Mouse (Mus musculus): ENCODE measurements around the gene Mrpl4. TPM values are rescaled to one million over a fixed set of nuclear protein-coding genes. Genes with fewer than 3 reads are reported as not detected.

Mrpl4 gene
- polyA plus RNA-seq, 1 experiment from 2014 or later: 90.2 TPM

DNA sequence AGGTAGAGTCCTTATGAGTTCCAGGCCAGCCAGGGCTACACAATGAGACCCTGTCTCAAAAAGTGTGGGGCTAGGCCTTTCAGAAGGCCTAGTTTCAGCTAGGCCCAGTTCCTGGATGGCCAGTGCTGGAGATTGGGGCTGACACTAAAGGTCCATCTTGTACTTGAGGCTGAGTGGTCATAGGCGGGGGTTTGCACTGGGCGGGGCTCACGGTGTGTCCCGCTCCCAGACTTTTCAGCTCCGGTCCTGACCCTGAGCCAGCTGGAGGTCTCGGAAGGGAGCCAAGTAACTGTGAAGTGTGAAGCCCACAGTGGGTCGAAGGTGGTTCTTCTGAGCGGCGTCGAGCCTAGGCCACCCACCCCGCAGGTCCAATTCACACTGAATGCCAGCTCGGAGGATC is 24.3 kb downstream of the Mrpl4 start:
- no peak for DNase-seq (ENCODE audit: low spot score)
- Histone ChIP-seq H3K4me3 (ENCODE audit: low read depth, low read length) (no peak overlapping the region), H3K27me3 (ENCODE audit: control insufficient read depth, insufficient read depth, low read length) (no peaks in the 10 kb centered on the region), H3K27ac (replicated peaks) (no peak overlapping the region), H3K4me1 (replicated peaks; ENCODE audit: control insufficient read depth, insufficient read depth) (0 out of 2 replicates have a peak, but pooled peaks cover 3% of the 10 kb centered on the region), H3K9ac (ENCODE audit: low read length) (no peak overlapping the region), H3K36me3 (ENCODE audit: control insufficient read depth, insufficient read depth, low read length) (no peaks in the 10 kb centered on the region), H3K4me2 (replicated peaks; ENCODE audit: low read depth) (no peak overlapping the region), H3K9me3 (ENCODE audit: control insufficient read depth, low read length) (no peaks in the 10 kb centered on the region)
- 62% methylated on average over 12 of the region's 12 CpGs for WGBS
- TF ChIP-seq EP300 (optimal IDR thresholded peaks at IDR 0.05) (no peak), CTCF (IDR thresholded peaks at IDR 0.05; ENCODE audit: low read depth) (no peak)
- ATAC-seq (ENCODE audit: low FRiP score, low TSS enrichment): no peak

DNA sequence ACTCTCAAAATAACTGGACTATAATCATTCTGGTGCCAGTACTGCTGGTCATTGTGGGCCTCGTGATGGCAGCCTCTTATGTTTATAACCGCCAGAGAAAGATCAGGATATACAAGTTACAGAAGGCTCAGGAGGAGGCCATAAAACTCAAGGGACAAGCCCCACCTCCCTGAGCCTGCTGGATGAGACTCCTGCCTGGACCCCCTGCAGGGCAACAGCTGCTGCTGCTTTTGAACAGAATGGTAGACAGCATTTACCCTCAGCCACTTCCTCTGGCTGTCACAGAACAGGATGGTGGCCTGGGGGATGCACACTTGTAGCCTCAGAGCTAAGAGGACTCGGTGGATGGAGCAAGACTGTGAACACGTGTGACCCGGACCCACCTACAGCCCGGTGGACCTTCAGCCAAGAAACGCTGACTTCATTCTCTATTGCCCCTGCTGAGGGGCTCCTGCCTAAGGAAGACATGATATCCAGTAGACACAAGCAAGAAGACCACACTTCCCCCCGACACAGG is 25.3 kb downstream of the Mrpl4 start:
- no peaks in the 10 kb centered on the region for H3K36me3 ChIP-seq (ENCODE audit: control insufficient read depth, insufficient read depth, low read length)
- H3K27ac ChIP-seq (replicated peaks): no peak overlapping the region
- H3K9me3 ChIP-seq (ENCODE audit: control insufficient read depth, low read length): no peaks in the 10 kb centered on the region
- 0 out of 2 replicates have a peak, but pooled peaks cover 3% of the 10 kb centered on the region for H3K4me1 ChIP-seq (replicated peaks; ENCODE audit: control insufficient read depth, insufficient read depth)
- H3K4me3 ChIP-seq (ENCODE audit: low read depth, low read length): no peak overlapping the region
- ATAC-seq (ENCODE audit: low FRiP score, low TSS enrichment) (no peak), DNase-seq (ENCODE audit: low spot score) (no peak)
- H3K9ac ChIP-seq (ENCODE audit: low read length): no peak overlapping the region
- no peak for TF ChIP-seq CTCF (IDR thresholded peaks at IDR 0.05; ENCODE audit: low read depth)
- TF ChIP-seq EP300 (optimal IDR thresholded peaks at IDR 0.05): no peak
- H3K4me2 ChIP-seq (replicated peaks; ENCODE audit: low read depth): no peak overlapping the region
- H3K27me3 ChIP-seq (ENCODE audit: control insufficient read depth, insufficient read depth, low read length): peaks cover 5% of the 10 kb centered on the region; the same call in 1 of the 2 replicates
- 71% methylated on average over 8 of the region's 8 CpGs for WGBS

DNA sequence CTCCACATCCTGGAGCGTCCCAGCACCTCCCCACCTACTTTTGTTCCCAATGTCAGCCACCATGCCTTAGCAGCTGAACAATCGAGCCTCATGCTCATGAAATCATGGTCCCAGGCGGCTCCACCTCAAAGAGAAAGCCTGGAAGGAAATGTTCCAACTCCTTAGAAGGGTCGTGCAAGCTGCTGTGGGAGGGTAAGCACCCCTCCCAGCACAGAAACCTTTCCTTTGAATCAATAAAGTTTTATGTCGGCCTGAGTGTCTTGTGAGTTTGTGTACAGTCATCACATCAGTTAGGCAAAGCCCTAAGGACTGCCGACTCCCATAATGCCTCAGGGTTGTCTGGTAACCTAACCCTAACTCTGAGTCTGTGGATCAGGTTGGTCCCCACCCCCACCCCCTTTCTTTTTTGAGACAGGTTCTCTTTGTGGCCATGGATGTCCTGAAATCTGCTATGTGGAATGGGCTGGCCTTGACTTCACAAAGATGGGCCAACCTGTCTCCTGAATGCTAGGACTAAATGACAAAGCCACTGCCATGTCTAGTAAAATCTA is 26.1 kb downstream of the Mrpl4 start:
- ATAC-seq (ENCODE audit: low FRiP score, low TSS enrichment) (no peak), DNase-seq (ENCODE audit: low spot score) (no peak)
- Histone ChIP-seq H3K4me1 (replicated peaks; ENCODE audit: control insufficient read depth, insufficient read depth) (0 out of 2 replicates have a peak, but pooled peaks cover 3% of the 10 kb centered on the region), H3K4me2 (replicated peaks; ENCODE audit: low read depth) (no peak overlapping the region), H3K27me3 (ENCODE audit: control insufficient read depth, insufficient read depth, low read length) (peaks cover 5% of the 10 kb centered on the region; the same call in 1 of the 2 replicates), H3K27ac (replicated peaks) (no peak overlapping the region), H3K9ac (ENCODE audit: low read length) (no peak overlapping the region), H3K4me3 (ENCODE audit: low read depth, low read length) (no peak overlapping the region), H3K36me3 (ENCODE audit: control insufficient read depth, insufficient read depth, low read length) (no peaks in the 10 kb centered on the region), H3K9me3 (ENCODE audit: control insufficient read depth, low read length) (no peaks in the 10 kb centered on the region)
- TF ChIP-seq EP300 (optimal IDR thresholded peaks at IDR 0.05): no peak
- no peak for TF ChIP-seq CTCF (IDR thresholded peaks at IDR 0.05; ENCODE audit: low read depth)
- whole genome bisulfite sequencing: 68% methylated on average over 6 of the region's 6 CpGs

DNA sequence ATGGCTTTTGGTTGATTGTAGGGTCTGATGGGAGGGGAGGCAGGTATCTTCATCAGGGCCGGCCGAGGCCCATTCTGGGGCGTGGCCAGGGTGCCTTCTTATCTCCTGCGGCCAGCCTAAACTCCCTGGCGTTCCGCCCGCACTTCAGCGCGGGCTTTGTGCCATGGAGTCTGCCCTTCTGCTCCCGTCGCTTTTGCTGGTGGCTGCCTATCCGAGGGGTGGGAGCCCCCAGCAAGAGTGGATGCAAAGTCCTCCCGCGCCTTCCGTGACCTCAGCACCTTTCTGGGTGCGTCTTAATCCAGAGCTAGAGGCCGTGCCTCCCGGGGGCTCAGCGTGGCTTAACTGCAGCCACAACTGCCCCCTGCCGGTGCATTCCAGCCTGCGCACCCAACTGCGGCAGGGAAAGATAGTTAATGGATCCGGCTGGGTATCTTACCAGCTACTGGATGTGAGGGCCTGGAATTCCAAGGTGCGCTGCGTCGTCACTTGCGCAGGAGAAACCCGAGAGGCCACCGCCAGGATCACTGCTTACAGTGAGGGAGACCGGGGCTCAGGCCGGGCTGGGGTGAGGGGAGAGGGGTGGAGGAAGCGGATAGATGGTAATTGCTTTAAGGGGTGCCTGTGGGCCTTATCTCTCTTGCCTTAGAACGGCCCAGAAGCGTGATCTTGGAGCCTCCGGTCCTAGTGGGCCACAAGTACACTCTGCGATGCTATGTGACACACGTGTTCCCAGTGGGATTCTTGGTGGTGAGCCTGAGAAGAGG is 26.9 kb downstream of the Mrpl4 start, which contains the start of gene Icam4:
Gene Icam4, plus strand, starts transcription at position 83 of the 764 bp plus-strand sequence.
- Histone ChIP-seq H3K9ac (ENCODE audit: low read length) (0 out of 2 replicates have a peak within 1 kb of the TSS, but pooled peaks have one; percentile 23), H3K4me1 (replicated peaks; ENCODE audit: control insufficient read depth, insufficient read depth) (0 out of 2 replicates have a peak, but pooled peaks cover 3% of the 10 kb centered on the region), H3K27ac (replicated peaks) (no peak within 1 kb of the TSS), H3K36me3 (ENCODE audit: control insufficient read depth, insufficient read depth, low read length) (no peaks in the 10 kb centered on the region), H3K9me3 (ENCODE audit: control insufficient read depth, low read length) (no peaks in the 10 kb centered on the region), H3K4me2 (replicated peaks; ENCODE audit: low read depth) (peak within 1 kb of the TSS; percentile 86), H3K4me3 (ENCODE audit: low read depth, low read length) (peak within 1 kb of the TSS; percentile 26), H3K27me3 (ENCODE audit: control insufficient read depth, insufficient read depth, low read length) (peaks cover 5% of the 10 kb centered on the region; the same call in 1 of the 2 replicates)
- TF ChIP-seq EP300 (optimal IDR thresholded peaks at IDR 0.05) (no peak), CTCF (IDR thresholded peaks at IDR 0.05; ENCODE audit: low read depth) (peak; percentile 92)
- DNase-seq (ENCODE audit: low spot score) (peak; percentile 81), ATAC-seq (ENCODE audit: low FRiP score, low TSS enrichment) (peak; percentile 42)
- 5% methylated on average over 37 of the region's 37 CpGs for WGBS

DNA sequence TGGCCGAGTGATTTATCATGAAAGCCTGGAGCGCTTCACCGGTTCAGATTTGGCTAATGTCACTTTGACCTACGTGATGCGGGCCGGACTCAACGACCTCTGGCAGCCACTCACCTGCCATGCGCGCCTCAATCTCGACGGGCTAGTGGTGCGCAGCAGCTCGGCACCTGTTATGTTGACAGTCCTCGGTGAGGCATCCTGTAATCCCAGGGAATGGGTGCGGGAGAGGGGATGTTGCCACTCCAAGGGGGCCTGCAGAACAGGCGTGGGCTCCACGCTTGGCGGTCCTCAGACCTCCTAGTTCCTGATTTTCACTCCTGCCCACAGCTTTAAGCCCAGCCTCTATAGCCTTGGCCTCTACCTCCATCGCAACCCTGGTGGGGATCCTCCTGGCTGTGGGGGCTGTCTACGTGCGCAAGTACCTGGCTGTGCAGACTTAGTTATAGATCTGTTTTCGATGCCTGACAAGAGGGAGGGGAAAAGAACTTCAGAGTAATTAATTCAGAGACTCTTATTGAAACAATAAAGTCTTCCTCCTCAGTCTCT is 27.6 kb downstream of the Mrpl4 start:
- H3K36me3 ChIP-seq (ENCODE audit: control insufficient read depth, insufficient read depth, low read length): no peaks in the 10 kb centered on the region
- TF ChIP-seq CTCF (IDR thresholded peaks at IDR 0.05; ENCODE audit: low read depth) (no peak), EP300 (optimal IDR thresholded peaks at IDR 0.05) (no peak)

More for the DNA sequence above, 27.6 kb downstream of the Mrpl4 start:
- H3K4me1 ChIP-seq (replicated peaks; ENCODE audit: control insufficient read depth, insufficient read depth): 0 out of 2 replicates have a peak, but pooled peaks cover 3% of the 10 kb centered on the region
- H3K4me2 ChIP-seq (replicated peaks; ENCODE audit: low read depth): peak overlapping the region; percentile 86
- H3K27ac ChIP-seq (replicated peaks): no peak overlapping the region
- no peak overlapping the region for H3K9ac ChIP-seq (ENCODE audit: low read length)
- no peaks in the 10 kb centered on the region for H3K9me3 ChIP-seq (ENCODE audit: control insufficient read depth, low read length)
- peak overlapping the region; percentile 15; the same call in 1 of the 2 replicates for H3K4me3 ChIP-seq (ENCODE audit: low read depth, low read length)
- H3K27me3 ChIP-seq (ENCODE audit: control insufficient read depth, insufficient read depth, low read length): peaks cover 11% of the 10 kb centered on the region; the same call in 1 of the 2 replicates
- WGBS: 27% methylated on average over 22 of the region's 22 CpGs
- DNase-seq (ENCODE audit: low spot score) (no peak), ATAC-seq (ENCODE audit: low FRiP score, low TSS enrichment) (no peak)
